Mouse (Mus musculus) layer of hippocampus, postnatal 25 days (tissue): ENCODE data around the gene Tmem220. TPM values are rescaled to one million over a fixed set of nuclear protein-coding genes. Genes with fewer than 3 reads are reported as not detected.
A peak's percentile ranks its signal among the peaks of the same experiment; 100 is the strongest.
"Not testable (repeated sequence)": the region's sequence is repeated elsewhere in the genome, so short reads cannot be mapped to it uniquely, and the experiment has no call there.

Experiments
- DNase-seq, 2 experiments: peaks; one replicate each; pipeline ENCODE4 v3.0.0; 2022; ENCODE audit warnings: mixed read lengths in 2 of 2, low spot score in 1 of 2; ENCODE audit errors: extremely low spot score in 1 of 2
- total RNA-seq, 2 experiments: library from RNA; stranded (reverse); gene quantifications; 2 replicates each; pipeline ENCODE4 v1.2.3; 2021

Tmem220 gene
- total RNA-seq, 2 experiments from 2014 or later: 0.52 to 0.66 TPM

DNA sequence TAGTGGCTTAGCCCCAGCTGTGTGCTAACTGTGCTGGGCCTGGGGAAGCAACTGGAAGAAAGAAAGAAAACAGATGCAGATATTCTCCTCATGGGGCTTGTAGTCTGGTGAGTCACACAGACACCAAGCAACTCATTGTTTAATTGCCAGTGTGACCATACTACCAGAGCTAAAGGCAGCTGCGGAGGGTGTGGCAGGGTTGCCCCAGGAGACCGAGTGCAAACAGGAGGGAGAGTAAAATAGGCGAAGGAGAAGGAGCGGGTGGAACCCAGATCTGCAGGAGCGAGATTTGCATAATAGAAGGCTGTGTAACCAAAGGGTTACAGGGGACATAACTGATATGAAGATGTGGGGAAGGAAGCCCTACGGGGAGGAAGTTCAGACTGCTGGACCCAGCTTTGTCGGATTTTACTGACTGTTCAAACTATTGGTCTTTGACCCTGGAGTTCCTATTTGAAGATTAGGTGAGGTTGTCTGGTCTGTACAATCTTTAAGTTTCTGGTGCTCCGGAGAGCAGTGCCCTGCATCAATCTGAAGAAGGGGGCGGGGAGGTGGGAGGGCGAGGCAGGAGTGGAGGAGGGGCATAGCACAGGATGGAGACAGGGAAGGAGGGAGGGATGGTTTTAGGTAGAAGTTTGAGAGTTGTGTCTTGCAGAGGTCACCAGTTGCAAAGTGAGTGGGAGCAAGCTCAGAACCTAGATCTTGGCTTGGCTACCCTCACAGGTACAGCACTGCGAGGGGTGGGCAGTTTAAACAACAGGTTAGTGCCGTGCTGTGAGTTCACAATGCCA lies 7.0 kb upstream of the Tmem220 start:
- DNase-seq: no peak

DNA sequence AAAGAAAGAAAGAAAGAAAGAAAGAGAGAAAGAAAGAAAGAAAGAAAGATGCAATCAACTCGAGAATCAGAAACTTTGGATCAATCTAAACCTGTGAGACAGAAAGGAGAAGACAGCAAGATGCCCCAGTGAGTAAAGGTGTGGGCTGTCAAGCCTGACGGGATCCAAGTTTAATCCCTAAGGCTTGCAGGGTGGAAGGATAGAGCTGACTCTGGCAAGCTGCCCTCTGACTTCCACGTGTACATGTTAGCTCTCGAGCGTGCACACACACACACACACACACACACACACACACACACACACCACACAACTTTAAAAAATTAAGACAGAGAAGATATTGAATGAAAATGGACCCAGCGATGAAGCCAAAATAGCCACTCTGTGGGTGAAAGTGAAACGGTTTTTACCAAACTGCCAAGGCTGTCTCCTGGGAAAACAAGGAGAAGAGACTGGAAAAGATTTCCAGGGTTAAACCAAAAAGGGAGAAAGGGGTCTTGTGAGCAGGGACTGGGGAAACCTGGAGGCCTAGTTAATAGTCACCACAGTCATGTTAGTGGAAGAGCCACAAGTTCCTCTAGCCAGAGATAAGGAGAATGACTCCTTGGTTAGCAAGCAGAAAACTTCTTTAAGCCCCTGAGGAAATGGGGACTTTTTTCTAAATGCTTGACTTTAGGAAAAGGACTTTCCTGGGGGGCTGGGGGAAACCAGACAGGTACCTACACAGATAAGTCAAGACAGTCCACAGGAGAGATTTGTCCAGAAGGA lies 5.1 kb upstream of the Tmem220 start:
- no peak for DNase-seq

DNA sequence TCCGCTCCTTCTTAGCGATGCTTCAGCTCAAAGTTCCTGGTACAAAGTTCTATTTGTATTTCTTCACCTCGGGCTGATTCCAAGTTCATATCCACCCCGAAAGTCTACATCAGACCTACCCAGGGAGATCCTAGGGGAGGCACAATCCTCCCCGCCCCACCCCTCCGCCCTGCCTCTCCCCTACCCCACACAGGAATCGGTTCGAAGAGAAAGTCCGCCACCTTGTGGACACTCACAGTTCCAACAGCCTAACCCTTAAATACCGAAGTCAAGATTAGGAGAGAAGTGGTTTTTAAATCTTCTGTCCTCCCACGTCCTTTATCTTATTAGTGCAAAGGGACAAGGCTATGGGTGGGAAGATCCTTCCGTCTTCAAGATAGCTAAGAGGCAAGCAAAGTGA lies 4.0 kb upstream of the Tmem220 start:
- peak; percentile 46 to 73 for DNase-seq

DNA sequence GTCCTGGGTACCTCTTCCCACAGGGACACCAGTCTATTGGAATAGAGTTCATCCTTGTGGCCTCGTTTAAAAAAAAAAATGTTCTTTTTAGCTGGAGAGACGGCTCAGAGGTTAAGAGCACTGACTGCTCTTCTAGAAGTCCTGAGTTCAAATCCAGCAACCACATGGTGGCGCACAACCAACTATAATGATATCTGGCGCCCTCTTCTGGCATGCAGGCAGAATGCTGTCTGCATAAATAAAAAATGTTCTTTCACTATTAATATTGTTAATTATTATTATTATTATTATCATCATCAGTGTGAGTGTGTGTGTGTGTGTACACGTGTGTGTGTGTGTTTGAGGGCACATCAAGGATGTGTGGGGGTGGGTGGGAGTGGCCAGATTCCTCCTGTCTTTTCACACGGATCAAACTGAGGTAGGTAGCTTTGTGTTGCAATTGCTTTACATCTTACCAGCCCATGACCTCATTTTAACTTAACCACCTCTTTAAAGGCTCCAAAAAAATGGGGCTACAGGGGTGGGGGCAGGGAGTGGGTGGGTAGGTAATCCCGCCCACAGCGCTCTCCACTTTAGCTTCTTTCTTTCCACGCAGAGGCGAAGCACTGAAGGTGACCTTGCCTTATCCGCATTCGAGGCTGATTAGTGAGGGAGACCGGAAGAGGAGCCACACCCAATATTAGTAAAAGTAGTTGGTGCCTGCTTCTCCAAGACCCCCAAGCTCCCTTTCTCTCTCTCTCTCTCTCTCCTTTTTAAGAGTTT lies 2.4 kb upstream of the Tmem220 start:
- DNase-seq: peak in 1 of 2 experiments; percentile 22

DNA sequence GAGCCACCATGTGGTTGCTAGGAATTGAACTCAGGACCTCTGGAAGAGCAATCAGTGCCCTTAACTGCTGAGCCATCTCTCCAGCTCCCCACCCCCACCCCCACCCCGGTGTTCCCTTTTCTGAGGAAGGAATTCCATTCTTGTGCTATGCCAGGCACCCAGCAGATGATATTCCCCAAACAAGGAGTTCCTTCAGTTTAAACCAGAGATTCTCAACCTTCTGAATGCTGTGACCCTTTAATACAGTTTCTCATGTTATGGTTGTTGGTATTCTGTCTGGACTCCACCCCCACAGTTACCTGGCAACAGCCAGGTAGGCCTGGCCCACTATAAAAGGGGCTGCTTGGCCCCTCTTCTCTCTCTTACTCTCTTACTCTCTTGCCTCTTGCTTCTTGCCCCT lies 1.8 kb upstream of the Tmem220 start:
- not testable (repeated sequence) for DNase-seq

DNA sequence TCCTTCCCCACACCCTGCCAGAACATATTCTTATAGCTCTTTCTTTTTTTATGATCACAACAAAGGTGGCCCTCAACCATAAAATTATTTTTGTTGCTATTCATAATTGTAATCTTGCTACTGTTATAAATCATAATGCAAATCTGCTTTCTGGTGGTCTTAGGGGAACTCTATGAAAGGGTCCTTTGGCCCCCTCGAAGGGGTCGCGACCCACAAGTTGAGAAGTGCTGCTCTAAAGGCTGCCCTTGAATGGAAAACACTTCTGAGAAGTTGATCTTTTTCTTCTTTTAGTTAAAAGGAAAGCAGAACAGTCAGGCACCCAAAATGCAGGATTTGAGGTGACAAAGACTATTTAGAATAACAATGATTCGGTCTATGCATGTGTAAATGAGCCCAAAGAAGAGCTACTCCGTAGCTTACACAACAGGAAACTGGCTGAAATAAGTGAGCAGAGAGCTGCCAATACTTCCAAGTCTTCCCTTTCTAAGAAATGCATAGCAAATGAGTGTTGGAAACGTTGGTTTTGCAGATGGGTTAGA lies 1.1 kb upstream of the Tmem220 start:
- DNase-seq: no peak

DNA sequence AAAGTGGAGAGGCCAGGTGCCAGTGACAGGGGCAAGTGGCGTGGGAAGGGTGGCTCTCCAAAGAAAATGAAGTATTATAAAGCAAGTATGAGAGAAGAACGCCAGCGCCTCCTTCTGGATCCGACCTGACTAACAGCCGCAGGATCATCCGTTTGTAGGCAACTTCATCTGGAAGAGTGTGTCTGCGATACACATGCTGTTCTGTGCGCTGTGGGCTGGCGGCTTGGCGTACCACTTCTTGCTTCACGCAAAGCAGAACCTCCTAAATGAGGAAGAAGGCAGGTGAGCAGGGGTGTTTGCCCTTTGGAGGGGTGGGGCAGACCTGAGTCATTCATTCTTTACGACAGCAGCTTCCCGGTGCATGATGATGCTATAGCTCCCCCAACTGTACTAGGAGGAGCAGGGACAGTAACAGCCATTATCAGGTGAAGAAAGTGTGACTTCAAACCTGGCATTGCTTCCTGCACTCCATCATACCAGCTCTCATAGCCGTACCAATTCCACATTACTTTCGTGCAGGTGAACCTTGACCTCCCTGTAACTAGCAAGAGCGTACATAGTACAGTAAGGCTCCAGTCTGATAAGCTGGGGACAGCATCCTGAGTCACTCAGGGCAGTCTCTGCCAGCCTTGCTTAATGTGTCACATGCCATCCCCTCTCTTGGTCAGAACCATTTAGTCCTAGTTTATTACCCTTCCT lies 6.1 kb downstream of the Tmem220 start:
- no peak for DNase-seq

DNA sequence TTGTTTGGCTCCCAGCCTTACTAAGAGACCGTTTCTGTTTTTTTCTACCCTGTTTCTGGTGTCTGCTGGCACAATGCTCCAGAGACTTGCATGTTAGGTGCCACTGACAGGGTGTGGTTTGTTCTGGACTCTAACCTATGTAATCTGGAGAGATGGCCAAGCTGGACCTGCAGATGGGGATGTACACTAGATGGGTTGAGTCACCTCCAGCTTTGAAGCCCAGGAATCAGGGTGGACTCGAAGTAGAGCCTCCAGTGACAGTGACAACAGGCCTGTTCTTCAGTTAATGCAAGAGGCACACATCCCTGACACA lies 6.6 kb downstream of the Tmem220 start:
- DNase-seq: no peak

DNA sequence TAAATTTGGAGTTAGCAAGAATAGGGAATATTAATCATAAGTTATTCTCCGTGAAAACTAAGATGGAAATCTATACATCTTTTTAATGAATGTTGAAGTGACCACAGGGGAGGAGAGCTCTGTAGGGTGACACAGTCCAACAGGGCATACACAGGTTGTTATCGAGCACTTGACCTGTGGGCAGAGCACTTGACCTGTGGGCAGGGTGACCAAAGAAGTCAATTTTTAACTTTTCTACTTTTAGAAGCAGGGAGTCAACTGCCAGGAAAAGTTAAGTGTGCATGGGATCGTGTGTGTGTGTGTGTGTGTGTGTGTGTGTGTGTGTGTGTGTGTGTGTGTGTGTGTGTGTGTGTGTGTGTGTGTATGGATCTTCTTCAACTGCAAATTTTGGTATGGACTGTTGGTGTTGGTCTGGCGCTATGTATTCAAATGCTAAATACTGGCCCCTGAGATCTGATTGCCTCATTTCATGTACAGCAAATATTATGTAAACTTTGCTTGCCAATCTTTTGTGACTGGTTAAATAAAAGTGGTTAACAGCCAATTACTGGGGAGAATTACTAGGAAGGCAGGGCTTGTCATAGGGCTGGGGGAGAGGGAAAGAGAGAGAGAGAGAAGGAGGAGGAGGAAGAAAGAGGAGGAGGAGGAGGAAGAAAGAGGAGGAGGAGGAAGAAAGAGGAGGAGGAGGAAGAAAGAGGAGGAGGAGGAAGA lies 10.0 kb downstream of the Tmem220 start:
- DNase-seq: no peak

DNA sequence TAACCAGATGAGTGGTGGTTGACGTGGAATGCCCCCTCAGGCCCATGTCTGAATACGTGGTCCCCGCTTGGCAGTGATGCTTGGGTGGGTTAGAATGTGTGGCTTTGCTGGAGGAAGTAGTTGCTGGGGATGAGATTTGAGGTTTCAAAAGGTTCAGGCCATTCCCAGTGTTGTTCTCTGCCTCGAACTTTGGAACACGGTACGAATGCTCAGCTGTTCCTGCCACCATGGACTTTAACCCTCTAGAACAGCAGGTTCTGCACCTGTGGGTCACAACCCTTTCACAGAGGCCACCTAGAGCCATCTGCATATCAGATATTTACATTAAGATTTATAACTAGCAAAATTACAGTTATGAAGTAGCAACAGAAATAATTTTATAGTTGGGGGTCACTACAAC lies 11.3 kb downstream of the Tmem220 start:
- DNase-seq: no peak

DNA sequence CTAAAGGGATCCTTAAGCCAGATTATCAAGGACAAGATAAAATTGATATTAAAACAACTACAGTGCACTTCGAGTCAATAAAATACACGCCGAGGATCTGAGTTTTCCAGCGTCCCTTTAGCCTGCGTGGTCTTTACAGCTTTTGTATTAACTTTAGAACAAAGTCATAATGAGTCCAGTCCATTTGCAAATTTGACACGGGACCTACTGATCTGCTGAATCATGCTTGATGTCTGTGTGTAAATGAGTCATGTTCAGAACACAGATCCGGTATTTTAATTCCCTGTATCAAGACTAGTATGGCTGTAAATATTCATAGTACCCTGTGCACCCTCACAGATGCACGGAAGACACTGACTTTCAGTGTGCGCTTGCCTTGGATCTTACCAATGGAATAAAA lies 11.9 kb downstream of the Tmem220 start:
- DNase-seq: no peak

DNA sequence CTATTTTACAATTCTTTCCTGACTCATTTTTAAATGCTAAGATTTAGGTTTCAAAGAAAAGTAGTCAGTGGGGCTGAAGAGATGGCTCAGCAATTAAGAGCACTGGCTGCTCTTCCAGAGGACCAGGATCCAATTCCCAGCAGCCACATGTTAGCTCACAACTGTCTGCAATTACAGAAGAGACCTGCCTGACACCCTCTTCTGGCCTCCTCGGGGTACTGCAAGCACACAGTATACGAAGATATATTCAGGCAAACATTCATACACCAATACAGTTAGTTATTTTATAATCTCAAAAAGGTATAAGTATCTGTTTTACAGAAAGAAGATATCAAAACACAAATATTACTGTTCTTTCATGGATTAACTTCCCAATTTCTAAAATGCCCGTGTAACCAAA lies 14.8 kb downstream of the Tmem220 start:
- DNase-seq: no peak

DNA sequence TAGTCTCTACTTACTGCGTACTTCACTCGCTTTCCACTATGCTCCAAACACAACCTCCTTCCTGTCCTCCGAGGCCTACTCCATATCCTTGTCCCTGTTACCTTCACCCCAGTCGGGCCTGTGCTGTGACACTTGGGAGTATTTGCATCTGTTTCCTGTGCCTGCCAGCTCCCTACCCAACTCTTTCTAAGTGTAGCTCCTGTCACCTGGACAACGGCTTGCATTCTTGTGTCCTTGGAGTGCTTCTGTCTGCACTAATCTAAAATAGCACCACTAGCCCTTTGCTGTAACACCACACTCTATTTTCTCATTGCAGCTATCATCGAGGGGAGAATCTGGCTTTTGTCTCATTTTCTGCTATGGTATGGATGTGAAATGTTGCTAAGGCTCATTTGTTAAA lies 15.5 kb downstream of the Tmem220 start:
- no peak for DNase-seq

DNA sequence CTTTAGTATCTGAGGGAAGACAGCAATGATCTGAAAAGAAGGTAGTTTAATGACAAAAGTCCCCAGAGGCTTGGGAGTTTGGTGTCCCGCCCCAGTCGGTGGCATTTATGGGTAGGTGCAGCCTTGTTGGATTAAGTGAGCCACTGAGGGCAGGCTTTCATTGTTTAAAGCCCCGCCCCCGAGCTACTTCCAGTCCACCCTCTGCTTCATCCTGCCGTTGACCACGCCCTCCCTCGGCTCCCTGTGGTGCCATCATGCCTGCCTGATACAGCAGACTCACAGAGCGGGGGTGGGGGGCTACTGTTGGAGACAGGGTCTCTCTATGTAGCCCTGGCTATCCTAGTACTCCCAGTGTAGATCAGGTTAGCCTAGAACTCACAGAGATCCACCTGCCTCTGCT lies 18.1 kb downstream of the Tmem220 start:
- no peak for DNase-seq

DNA sequence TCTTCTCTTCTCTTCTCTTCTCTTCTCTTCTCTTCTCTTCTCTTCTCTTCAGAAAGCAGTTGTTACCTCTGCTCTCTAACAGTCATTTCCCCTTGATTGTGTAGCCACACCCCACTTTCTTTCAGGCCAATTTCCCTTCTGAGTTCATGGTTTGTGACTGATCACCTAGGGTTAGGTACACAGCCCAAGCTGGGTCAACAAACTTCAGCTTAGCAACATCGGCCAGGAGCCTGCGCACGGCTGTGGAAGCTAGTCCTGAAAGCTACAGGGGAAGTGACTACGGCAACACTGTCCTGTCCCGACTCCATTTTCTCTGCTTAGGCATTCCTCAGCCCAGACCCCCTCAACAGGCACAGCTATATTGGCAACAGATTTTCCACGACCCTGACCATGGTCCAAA lies 20.0 kb downstream of the Tmem220 start:
- DNase-seq: no peak

DNA sequence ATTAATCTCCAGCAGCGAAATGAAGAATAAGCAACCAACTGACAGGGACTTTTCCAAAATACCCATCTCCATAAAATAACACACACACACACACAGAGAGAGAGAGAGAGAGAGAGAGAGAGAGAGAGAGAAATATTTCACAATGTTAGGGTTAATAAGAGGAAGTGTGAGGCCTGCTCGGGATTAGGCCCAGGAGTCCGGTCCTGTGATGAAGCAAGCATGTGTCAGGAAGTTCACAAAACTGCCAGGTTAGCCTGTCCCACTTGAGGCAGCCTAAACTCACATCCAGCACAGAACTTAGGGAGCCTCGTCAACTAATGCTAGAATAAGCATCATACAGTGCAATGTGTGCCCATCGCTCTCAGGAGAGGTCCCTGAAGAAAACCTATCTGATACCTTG lies 22.2 kb downstream of the Tmem220 start:
- no peak for DNase-seq

DNA sequence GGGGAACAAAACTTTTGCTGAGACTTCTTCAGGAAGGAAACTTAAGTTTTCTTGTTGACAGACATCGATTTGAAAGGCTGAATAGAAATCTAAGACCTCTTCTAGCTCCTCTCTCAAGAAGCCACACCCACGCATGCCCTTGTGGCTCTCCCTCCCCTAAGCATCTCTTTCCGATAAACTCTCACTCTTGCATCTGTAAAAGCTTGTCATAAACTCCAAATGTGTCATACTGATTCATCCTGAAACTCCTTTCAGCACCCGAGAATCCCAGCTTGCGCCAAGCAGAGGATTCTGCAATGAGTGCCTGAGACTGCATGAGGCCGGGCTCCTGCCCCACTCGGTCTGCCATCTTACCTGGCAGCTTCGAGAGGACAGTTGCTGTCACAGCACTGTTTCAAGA lies 23.5 kb downstream of the Tmem220 start:
- DNase-seq: no peak

DNA sequence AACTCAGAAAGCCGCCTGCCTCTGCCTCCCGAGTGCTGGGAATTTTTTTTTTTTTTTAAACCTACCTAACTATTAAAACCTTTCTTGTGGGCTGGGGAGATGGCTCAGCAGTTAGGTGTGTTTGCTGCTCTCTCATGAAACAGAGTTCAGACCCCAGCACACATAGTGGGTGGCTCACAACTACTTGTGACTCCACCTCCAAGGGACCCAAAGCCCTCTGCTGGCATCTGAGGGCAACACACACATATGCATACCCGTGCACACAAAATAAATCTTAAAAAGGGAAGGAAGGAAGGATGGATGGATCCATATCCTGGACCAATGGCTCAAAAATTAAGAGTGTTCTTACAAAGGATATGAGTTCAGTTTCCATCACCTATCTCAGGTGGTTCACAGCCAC lies 24.3 kb downstream of the Tmem220 start:
- no peak for DNase-seq

DNA sequence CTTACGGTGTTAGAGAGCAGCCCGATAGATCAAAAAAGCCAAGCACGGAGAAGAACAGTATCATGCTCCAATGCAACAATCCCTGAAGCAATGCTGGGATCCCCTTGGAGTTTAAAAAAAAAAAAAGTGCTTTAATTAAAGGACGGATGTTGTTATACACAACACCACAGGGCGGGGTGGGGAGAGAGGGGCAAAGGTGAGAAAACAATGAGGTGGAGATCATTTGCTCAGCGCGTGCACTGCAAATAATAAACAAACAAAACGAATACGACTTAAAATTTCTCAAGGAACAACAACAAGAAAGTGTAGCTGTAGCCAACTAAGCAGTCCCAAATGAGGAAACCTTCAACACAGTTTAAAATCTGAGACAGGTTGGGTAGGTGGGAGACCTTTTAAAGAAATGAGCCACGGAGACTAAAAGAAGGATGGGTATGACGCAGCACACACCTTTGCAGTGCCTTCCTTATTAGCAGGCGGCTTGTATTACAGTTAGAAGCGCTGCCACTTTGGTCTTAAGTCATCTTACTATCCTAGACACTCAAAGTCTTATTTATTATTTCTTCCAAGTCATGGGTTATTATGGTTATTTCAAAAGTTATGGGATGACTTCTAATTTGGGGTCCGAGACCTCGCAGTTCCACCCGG lies 26.8 kb downstream of the Tmem220 start:
- DNase-seq: no peak
